In the genomic region with DNA sequence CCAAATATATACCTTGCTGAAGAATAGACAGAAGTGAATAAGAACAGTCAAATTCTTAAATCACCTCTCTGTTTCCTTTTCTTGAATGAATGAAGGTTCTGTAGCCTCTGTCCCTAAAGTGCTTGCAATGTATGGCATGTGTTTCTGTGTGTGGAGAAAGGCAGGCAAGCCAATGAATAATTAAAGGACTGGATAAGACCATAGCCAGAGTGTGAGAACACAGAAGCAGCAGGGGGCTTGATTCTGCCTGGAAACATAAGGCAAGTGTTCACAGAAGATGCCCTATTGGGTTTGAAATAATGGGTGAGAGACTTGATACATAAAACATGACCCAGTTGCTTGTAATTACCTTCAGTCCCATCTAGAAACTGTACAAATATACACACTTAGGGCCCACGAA, we compare ENCODE assay signal across 16 mouse cellular contexts.
DNase-seq lines count a peak whose midpoint lies in the region; ATAC-seq and TF ChIP-seq lines count a peak whose summit lies in the region.
"Had no signal": no experiment of that assay in that cellular context is flagged by ENCODE, and none has a peak within 500 bp of the region (broad histone marks: within the 10 kb centered on the region; RNA-seq: fewer than 3 reads in every experiment).

No protein-coding gene starts in this region.

- no peak overlapping the region for H3K4me3 ChIP-seq in hindbrain, embryonic 12.5 days
- H3K4me3 ChIP-seq in hindbrain, embryonic 13.5 days: no peak overlapping the region
- no peak overlapping the region for H3K4me3 ChIP-seq in neural tube, embryonic 12.5 days
- no peak overlapping the region for H3K4me3 ChIP-seq in hindbrain, postnatal 0 days (ENCODE audit: low read length)
- H3K4me3 ChIP-seq: gastrocnemius, adult 2 months; limb, embryonic 13.5 days had no signal

- no peaks in the 10 kb centered on the region for H3K36me3 ChIP-seq in hindbrain, embryonic 12.5 days
- no peaks in the 10 kb centered on the region for H3K36me3 ChIP-seq in hindbrain, embryonic 13.5 days
- no peaks in the 10 kb centered on the region for H3K36me3 ChIP-seq in neural tube, embryonic 12.5 days
- H3K36me3 ChIP-seq in hindbrain, postnatal 0 days (ENCODE audit: insufficient read depth, low read length): no peaks in the 10 kb centered on the region
- H3K36me3 ChIP-seq: limb, embryonic 13.5 days had no signal

- no peak for TF ChIP-seq CTCF in hindbrain, postnatal 0 days (IDR thresholded peaks at IDR 0.05; ENCODE audit: low read depth)

- no peak for DNase-seq in neural tube, embryonic 10.5 days (ENCODE audit: extremely low spot score, low spot score)
- peak; percentile 16 for DNase-seq in hindbrain, postnatal 0 days (ENCODE audit: low spot score)
- no peak for DNase-seq in urinary bladder, adult 18-20 months (ENCODE audit: low spot score in 2 of 2)
- no peak for DNase-seq in frontal cortex, postnatal 14 days (ENCODE audit: low spot score in 2 of 2)
- DNase-seq: adrenal gland, adult 2 months; cerebellum, adult 9-11 months; gastrocnemius, adult 2 months; kidney, adult 11 months; right cerebral cortex, postnatal 4 days had no signal

- peak; percentile 79 for ATAC-seq in hindbrain, embryonic 12.5 days (ENCODE audit: low FRiP score)
- no peak for ATAC-seq in hindbrain, embryonic 13.5 days (ENCODE audit: low FRiP score)
- peak; percentile 82; the same call in 1 of the 2 replicates for ATAC-seq in neural tube, embryonic 12.5 days (ENCODE audit: low FRiP score, low read depth)
- no peak for ATAC-seq in hindbrain, postnatal 0 days

- H3K9me3 ChIP-seq in hindbrain, embryonic 12.5 days (replicated peaks): no peaks in the 10 kb centered on the region
- no peaks in the 10 kb centered on the region for H3K9me3 ChIP-seq in hindbrain, embryonic 13.5 days
- no peaks in the 10 kb centered on the region for H3K9me3 ChIP-seq in neural tube, embryonic 12.5 days
- H3K9me3 ChIP-seq in hindbrain, postnatal 0 days (ENCODE audit: low read length): no peaks in the 10 kb centered on the region
- H3K9me3 ChIP-seq: limb, embryonic 13.5 days had no signal

- no peak overlapping the region for H3K9ac ChIP-seq in hindbrain, embryonic 12.5 days
- H3K9ac ChIP-seq in hindbrain, embryonic 13.5 days: no peak overlapping the region
- H3K9ac ChIP-seq in neural tube, embryonic 12.5 days: no peak overlapping the region
- H3K9ac ChIP-seq in hindbrain, postnatal 0 days (replicated peaks; ENCODE audit: low read length): no peak overlapping the region
- H3K9ac ChIP-seq: limb, embryonic 13.5 days; liver, embryonic 14.5 days had no signal

- no peak overlapping the region for H3K27ac ChIP-seq in hindbrain, embryonic 12.5 days
- no peak overlapping the region for H3K27ac ChIP-seq in hindbrain, embryonic 13.5 days
- no peak overlapping the region for H3K27ac ChIP-seq in neural tube, embryonic 12.5 days
- no peak overlapping the region for H3K27ac ChIP-seq in hindbrain, postnatal 0 days
- H3K27ac ChIP-seq: gastrocnemius, adult 2 months; limb, embryonic 13.5 days; liver, embryonic 14.5 days; macrophage had no signal

- 36% methylated on average over 1 of the region's 1 CpGs for WGBS in hindbrain, embryonic 12.5 days
- WGBS in hindbrain, embryonic 13.5 days: 43% methylated on average over 1 of the region's 1 CpGs
- WGBS in neural tube, embryonic 12.5 days: 41% methylated on average over 1 of the region's 1 CpGs
- WGBS in hindbrain, postnatal 0 days: 28% methylated on average over 1 of the region's 1 CpGs

- no peaks in the 10 kb centered on the region for H3K27me3 ChIP-seq in hindbrain, embryonic 12.5 days
- no peaks in the 10 kb centered on the region for H3K27me3 ChIP-seq in hindbrain, embryonic 13.5 days
- no peaks in the 10 kb centered on the region for H3K27me3 ChIP-seq in neural tube, embryonic 12.5 days (replicated peaks)
- H3K27me3 ChIP-seq in hindbrain, postnatal 0 days (ENCODE audit: insufficient read depth, low read length): no peaks in the 10 kb centered on the region
- H3K27me3 ChIP-seq: limb, embryonic 13.5 days had no signal

- no peak overlapping the region for H3K4me2 ChIP-seq in hindbrain, embryonic 12.5 days (replicated peaks)
- H3K4me2 ChIP-seq in hindbrain, embryonic 13.5 days: no peak overlapping the region
- H3K4me2 ChIP-seq in neural tube, embryonic 12.5 days (replicated peaks): no peak overlapping the region
- no peak overlapping the region for H3K4me2 ChIP-seq in hindbrain, postnatal 0 days (ENCODE audit: low read depth, low read length)
- H3K4me2 ChIP-seq: heart, embryonic 11.5 days; limb, embryonic 13.5 days had no signal

- H3K4me1 ChIP-seq in hindbrain, embryonic 12.5 days: 0 out of 2 replicates have a peak, but pooled peaks cover 2% of the 10 kb centered on the region
- H3K4me1 ChIP-seq in hindbrain, embryonic 13.5 days (replicated peaks): 0 out of 2 replicates have a peak, but pooled peaks cover 4% of the 10 kb centered on the region
- peaks cover 6% of the 10 kb centered on the region for H3K4me1 ChIP-seq in neural tube, embryonic 12.5 days
- no peaks in the 10 kb centered on the region for H3K4me1 ChIP-seq in hindbrain, postnatal 0 days (ENCODE audit: insufficient read depth, low read length)

Comparison
In these comparisons a context has a peak if more than half of its experiments do, and no peak if none do; other contexts are left out.
1. ATAC-seq: peak in hindbrain, embryonic 12.5 days (single experiment) and neural tube, embryonic 12.5 days (single experiment); none in hindbrain, embryonic 13.5 days (single experiment) and hindbrain, postnatal 0 days (single experiment).